Mouse (Mus musculus): ENCODE data around the gene Jph2. TPM values are rescaled to one million over a fixed set of nuclear protein-coding genes. Genes with fewer than 3 reads are reported as not detected.
A peak's percentile ranks its signal among the peaks of the same experiment; 100 is the strongest.

Gene Jph2
- polyA plus RNA-seq, 1 experiment from 2014 or later, result 32.5 TPM

- no peaks in the 10 kb centered on the region for H3K27me3 ChIP-seq (ENCODE audit: insufficient read depth, poor library complexity, severe bottlenecking)
- H3K4me3 ChIP-seq, result no peak overlapping the region
- H3K36me3 ChIP-seq, result peaks cover 14% of the 10 kb centered on the region
- H3K9me3 ChIP-seq, result no peaks in the 10 kb centered on the region
- peak; percentile 87 for DNase-seq (ENCODE audit: low spot score)
- H3K27ac ChIP-seq, result no peak overlapping the region
- peaks cover 21% of the 10 kb centered on the region for H3K4me1 ChIP-seq
- WGBS, result 9% methylated on average over 8 of the region's 8 CpGs
Observed at GRCm38 (mm10) chr2:163401221-163401620, 3.4 kb upstream of the Jph2 start.

DNA sequence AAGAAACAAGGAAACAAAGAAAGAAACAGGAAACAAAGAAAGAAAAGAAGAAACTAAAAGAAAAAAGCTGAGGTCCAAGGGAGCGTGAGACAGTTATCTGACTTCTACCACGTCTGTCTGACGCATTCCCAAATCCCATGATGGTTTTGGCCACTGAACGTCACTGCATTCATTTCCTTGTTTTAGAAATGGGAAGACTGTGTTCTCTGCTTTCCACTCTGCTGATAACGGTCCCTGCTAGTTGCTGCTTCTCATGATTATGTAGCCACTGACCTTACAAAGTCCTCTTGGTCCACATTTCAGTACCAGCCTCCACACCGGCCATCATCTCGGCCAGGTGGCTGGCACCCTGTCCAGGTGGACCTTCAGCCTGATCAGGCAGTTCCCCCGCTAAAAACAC, 1.4 kb upstream of the Jph2 start:
- Histone ChIP-seq H3K36me3 (no peaks in the 10 kb centered on the region), H3K27me3 (ENCODE audit: insufficient read depth, poor library complexity, severe bottlenecking) (no peaks in the 10 kb centered on the region), H3K4me3 (no peak overlapping the region), H3K4me1 (peaks cover 21% of the 10 kb centered on the region), H3K27ac (peak overlapping the region; percentile 91), H3K9me3 (no peaks in the 10 kb centered on the region)
- DNase-seq (ENCODE audit: low spot score), result no peak
- WGBS, result 45% methylated on average over 8 of the region's 8 CpGs

GRCm38 (mm10) chr2:163398770-163399169, 977 bp upstream of the Jph2 start:
- H3K4me3 ChIP-seq, result peak overlapping the region; percentile 61; the same call in 1 of the 2 replicates
- peak overlapping the region; percentile 91 for H3K27ac ChIP-seq
- H3K27me3 ChIP-seq (ENCODE audit: insufficient read depth, poor library complexity, severe bottlenecking), result no peaks in the 10 kb centered on the region
- H3K36me3 ChIP-seq, result no peaks in the 10 kb centered on the region
- no peak for DNase-seq (ENCODE audit: low spot score)
- no peaks in the 10 kb centered on the region for H3K9me3 ChIP-seq
- WGBS, result 64% methylated on average over 4 of the region's 4 CpGs
- peaks cover 21% of the 10 kb centered on the region for H3K4me1 ChIP-seq

DNA sequence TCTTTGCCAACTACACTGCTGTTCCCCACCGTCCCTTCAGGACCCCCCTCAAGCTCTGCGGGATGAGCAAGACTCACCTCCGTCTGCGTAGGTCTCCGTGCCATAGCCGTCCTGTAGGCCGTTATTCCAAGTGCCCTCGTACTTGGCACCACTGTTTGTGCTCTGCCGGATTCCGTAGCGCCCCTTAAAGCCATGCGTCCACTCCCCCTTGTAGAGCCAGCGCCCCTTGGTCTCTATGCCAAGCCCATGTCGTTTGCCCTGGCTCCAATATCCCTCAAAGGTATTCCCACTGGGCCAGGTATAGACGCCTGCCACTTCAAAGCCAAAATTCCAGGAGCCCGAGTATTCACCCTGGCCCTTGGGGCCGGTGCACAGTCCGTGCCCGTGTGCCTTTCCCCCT, 722 bp downstream of the Jph2 start:
- Histone ChIP-seq H3K36me3 (no peaks in the 10 kb centered on the region), H3K4me1 (peaks cover 34% of the 10 kb centered on the region), H3K27ac (peak overlapping the region; percentile 91), H3K27me3 (ENCODE audit: insufficient read depth, poor library complexity, severe bottlenecking) (no peaks in the 10 kb centered on the region), H3K4me3 (peak overlapping the region; percentile 61), H3K9me3 (no peaks in the 10 kb centered on the region)
- no peak for DNase-seq (ENCODE audit: low spot score)
- WGBS, result 61% methylated on average over 19 of the region's 19 CpGs

- Histone ChIP-seq H3K9me3 (no peaks in the 10 kb centered on the region), H3K27me3 (ENCODE audit: insufficient read depth, poor library complexity, severe bottlenecking) (no peaks in the 10 kb centered on the region), H3K36me3 (peaks cover 11% of the 10 kb centered on the region; the same call in 1 of the 2 replicates), H3K27ac (peak overlapping the region; percentile 91), H3K4me1 (peaks cover 49% of the 10 kb centered on the region), H3K4me3 (peak overlapping the region; percentile 61)
- whole genome bisulfite sequencing, result 48% methylated on average over 6 of the region's 6 CpGs
- DNase-seq (ENCODE audit: low spot score), result no peak
Observed at GRCm38 (mm10) chr2:163394977-163395376, 2.8 kb downstream of the Jph2 start.

- no peaks in the 10 kb centered on the region for H3K9me3 ChIP-seq
Observed at GRCm38 (mm10) chr2:163393976-163394375, 3.8 kb downstream of the Jph2 start.

GRCm38 (mm10) chr2:163393241-163393640, 4.6 kb downstream of the Jph2 start:
- WGBS, result 65% methylated on average over 10 of the region's 10 CpGs
- H3K9me3 ChIP-seq, result no peaks in the 10 kb centered on the region
- H3K27me3 ChIP-seq (ENCODE audit: insufficient read depth, poor library complexity, severe bottlenecking), result no peaks in the 10 kb centered on the region
- peaks cover 26% of the 10 kb centered on the region for H3K36me3 ChIP-seq
- peaks cover 33% of the 10 kb centered on the region for H3K4me1 ChIP-seq
- peak overlapping the region; percentile 91 for H3K27ac ChIP-seq
- DNase-seq (ENCODE audit: low spot score), result no peak
- peak overlapping the region; percentile 61 for H3K4me3 ChIP-seq

More at GRCm38 (mm10) chr2:163393976-163394375, 3.8 kb downstream of the Jph2 start:
- Histone ChIP-seq H3K27me3 (ENCODE audit: insufficient read depth, poor library complexity, severe bottlenecking) (no peaks in the 10 kb centered on the region), H3K36me3 (peaks cover 19% of the 10 kb centered on the region), H3K4me3 (peak overlapping the region; percentile 61), H3K4me1 (peaks cover 40% of the 10 kb centered on the region), H3K27ac (peak overlapping the region; percentile 91)
- DNase-seq (ENCODE audit: low spot score), result no peak
- 45% methylated on average over 6 of the region's 6 CpGs for WGBS

DNA sequence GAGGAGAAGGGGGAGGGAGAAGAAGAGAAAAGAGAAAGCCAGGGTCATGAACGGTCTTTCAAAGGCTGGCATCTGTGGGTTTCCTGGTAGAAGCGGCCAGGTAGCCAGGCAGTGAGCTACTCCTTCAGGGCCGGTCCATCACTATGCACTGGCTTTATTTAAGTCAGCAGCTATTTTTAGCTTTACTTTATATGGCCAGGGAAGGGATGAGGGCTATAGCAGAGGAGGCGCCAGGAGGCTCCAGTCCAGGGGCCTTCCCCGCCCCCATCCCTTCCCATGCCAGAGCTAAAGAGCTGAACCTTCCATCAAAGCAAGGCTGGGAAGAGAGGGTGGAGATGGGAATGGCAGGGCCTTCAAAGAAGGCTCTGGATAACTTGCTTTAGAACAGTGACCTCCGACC, 5.4 kb downstream of the Jph2 start:
- H3K36me3 ChIP-seq, result peaks cover 29% of the 10 kb centered on the region
- no peak for DNase-seq (ENCODE audit: low spot score)
- H3K27me3 ChIP-seq (ENCODE audit: insufficient read depth, poor library complexity, severe bottlenecking), result no peaks in the 10 kb centered on the region
- H3K4me3 ChIP-seq, result peak overlapping the region; percentile 47
- H3K4me1 ChIP-seq, result peaks cover 31% of the 10 kb centered on the region
- H3K9me3 ChIP-seq, result no peaks in the 10 kb centered on the region
- peak overlapping the region; percentile 91 for H3K27ac ChIP-seq
- 34% methylated on average over 6 of the region's 6 CpGs for WGBS

- H3K4me1 ChIP-seq, result peaks cover 65% of the 10 kb centered on the region
- peaks cover 60% of the 10 kb centered on the region for H3K36me3 ChIP-seq
- H3K27me3 ChIP-seq (ENCODE audit: insufficient read depth, poor library complexity, severe bottlenecking), result no peaks in the 10 kb centered on the region
- H3K9me3 ChIP-seq, result no peaks in the 10 kb centered on the region
- 30% methylated on average over 15 of the region's 15 CpGs for WGBS
- peak overlapping the region; percentile 79 for H3K27ac ChIP-seq
- DNase-seq (ENCODE audit: low spot score), result no peak
- peak overlapping the region; percentile 37 for H3K4me3 ChIP-seq
Observed at GRCm38 (mm10) chr2:163386423-163387190, 11.2 kb downstream of the Jph2 start.

GRCm38 (mm10) chr2:163385126-163385525, 12.7 kb downstream of the Jph2 start:
- WGBS, result 68% methylated on average over 6 of the region's 6 CpGs
- Histone ChIP-seq H3K9me3 (no peaks in the 10 kb centered on the region), H3K27me3 (ENCODE audit: insufficient read depth, poor library complexity, severe bottlenecking) (no peaks in the 10 kb centered on the region), H3K36me3 (peaks cover 62% of the 10 kb centered on the region), H3K4me1 (peaks cover 62% of the 10 kb centered on the region), H3K4me3 (peak overlapping the region; percentile 15; the same call in 1 of the 2 replicates), H3K27ac (0 out of 2 replicates have a peak overlapping the region, but pooled peaks have one; percentile 36)
- DNase-seq (ENCODE audit: low spot score), result no peak

GRCm38 (mm10) chr2:163381246-163381645, 16.5 kb downstream of the Jph2 start:
- no peak overlapping the region for H3K27ac ChIP-seq
- peaks cover 10% of the 10 kb centered on the region for H3K27me3 ChIP-seq (ENCODE audit: insufficient read depth, poor library complexity, severe bottlenecking)
- no peak for DNase-seq (ENCODE audit: low spot score)
- H3K4me1 ChIP-seq, result peaks cover 84% of the 10 kb centered on the region
- no peak overlapping the region for H3K4me3 ChIP-seq
- WGBS, result 82% methylated on average over 8 of the region's 8 CpGs
- H3K9me3 ChIP-seq, result no peaks in the 10 kb centered on the region
- H3K36me3 ChIP-seq, result peaks cover 56% of the 10 kb centered on the region

GRCm38 (mm10) chr2:163379366-163379765, 18.4 kb downstream of the Jph2 start:
- peaks cover 29% of the 10 kb centered on the region for H3K27me3 ChIP-seq (ENCODE audit: insufficient read depth, poor library complexity, severe bottlenecking)
- H3K36me3 ChIP-seq, result peaks cover 63% of the 10 kb centered on the region
- 36% methylated on average over 5 of the region's 5 CpGs for WGBS
- no peaks in the 10 kb centered on the region for H3K9me3 ChIP-seq
- peak overlapping the region; percentile 34 for H3K4me3 ChIP-seq
- no peak for DNase-seq (ENCODE audit: low spot score)
- H3K4me1 ChIP-seq, result peaks cover 85% of the 10 kb centered on the region
- H3K27ac ChIP-seq, result peak overlapping the region; percentile 85

DNA sequence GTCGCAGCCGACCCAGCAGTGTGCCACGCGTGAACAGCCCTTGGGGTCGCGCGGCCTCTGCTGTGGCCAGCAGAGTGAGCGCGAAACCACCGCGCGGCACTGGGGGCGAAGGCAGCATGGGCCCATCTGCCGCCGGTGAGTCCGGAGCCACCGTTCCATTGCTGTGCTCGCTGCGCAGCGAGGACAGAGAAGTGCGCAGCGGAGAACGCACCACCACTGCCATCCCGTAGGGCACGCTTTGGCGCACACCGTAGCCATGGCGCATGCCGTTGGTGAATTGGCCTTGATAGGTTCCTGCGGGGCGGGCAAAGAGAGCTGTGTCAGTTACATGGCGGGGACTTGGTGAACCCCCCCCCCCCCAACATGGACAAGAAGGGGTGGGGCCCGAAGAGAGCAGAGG, 21.7 kb downstream of the Jph2 start:
- Histone ChIP-seq H3K4me1 (peaks cover 70% of the 10 kb centered on the region), H3K4me3 (peak overlapping the region; percentile 22; the same call in 1 of the 2 replicates), H3K27me3 (ENCODE audit: insufficient read depth, poor library complexity, severe bottlenecking) (peaks cover 33% of the 10 kb centered on the region), H3K9me3 (no peaks in the 10 kb centered on the region), H3K36me3 (peaks cover 69% of the 10 kb centered on the region), H3K27ac (peak overlapping the region; percentile 67)
- no peak for DNase-seq (ENCODE audit: low spot score)
- 36% methylated on average over 33 of the region's 33 CpGs for WGBS
